Mouse (Mus musculus) B cell, adult (primary cell): Measurements from ENCODE around the gene Ccdc122. TPM values are rescaled to one million over a fixed set of nuclear protein-coding genes. Genes with fewer than 3 reads are reported as not detected.

ENCODE experiments used
- total RNA-seq: library from RNA; stranded (reverse); gene quantifications from 4 replicates; pipeline ENCODE4 v1.2.4, GENCODE M21; 2023; ENCODE audit not compliant: inconsistent age

Gene Ccdc122
- total RNA-seq: 0.67 to 1.9 TPM (median 1.2 TPM) in 4 replicates

DNA sequence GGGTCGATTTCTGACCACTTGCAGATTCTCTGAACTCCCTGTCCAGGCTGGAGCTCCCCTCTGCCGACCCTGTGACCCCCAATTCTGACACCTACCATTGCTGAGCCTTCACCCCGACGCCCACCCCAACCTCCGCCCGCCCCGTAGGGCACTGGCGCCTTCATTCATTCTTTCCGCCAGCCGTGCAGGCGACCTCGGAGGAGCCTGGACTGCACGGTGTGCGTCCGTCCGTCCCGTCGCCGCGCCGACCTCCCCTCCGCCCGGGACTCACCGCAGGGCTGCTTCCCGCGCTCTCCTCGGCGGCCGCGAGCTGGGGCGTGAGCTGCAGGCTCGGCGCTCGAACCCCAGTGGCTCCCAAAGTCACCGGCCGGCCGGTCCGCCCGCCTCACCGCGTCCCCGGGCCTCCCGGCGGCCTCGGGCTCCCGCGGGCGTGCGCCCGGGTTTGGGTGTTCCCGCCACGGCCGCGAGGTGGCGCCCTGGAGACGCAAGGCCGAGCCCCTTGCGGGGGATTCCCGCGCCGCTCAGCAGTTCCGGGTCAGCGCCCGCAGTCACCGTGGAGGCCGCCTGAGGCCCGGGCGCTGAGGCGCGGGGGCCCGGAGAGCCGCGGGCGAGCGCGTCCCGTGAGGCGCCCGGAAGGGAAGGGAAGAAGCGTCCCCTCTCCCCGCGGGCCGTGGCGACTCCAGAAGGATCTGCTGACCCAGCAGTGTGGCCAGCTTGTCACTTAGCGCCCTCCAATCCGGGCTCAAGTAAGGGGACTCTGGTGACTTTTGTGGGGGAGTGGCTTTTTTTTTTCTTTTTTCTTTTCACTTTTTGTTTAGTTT is at the start of gene Ccdc122, which contains the start of gene Lacc1:
TSS of gene Ccdc122 (plus strand) at position 547 of the 821 bp plus-strand sequence.
TSS of gene Lacc1 (minus strand) at position 679 of the 821 bp plus-strand sequence.

DNA sequence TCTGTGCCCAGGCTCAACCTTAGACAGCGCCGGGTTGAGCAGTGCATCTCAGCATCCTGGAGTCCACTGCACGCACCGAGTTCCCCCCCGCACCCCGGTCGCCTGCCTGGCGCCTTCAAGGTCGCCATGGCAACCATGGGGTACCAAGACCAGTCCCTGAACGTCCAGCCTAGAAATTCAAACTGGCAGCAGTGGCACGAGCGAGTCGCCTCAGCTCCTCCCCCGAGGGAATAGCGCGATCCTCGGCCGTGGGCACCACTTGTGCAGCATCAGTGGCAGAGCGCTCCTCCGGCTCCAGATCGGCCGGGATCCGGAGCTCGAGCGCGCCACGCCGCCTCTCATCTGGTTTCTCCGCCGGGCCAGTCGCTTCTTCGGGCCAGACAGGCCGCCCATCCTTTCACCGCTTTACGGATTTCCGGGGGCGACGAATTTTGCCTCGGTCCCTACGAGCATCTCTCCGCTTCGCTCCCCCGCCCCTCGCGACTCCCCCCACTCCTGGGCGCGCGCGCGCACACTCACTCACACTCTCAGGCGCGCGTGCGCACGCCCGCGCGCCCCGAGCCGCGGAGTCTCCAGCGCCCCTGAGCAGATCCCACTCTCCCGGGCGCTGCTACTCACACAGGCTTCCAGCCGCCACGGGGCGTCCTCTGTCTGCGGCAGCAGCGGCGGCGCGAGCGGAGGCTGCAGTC is 119.8 kb downstream of the Ccdc122 start, which contains the start of gene Enox1:
TSS of gene Enox1 (plus strand) at position 542 of the 689 bp plus-strand sequence.

Other genes with a start within 250 kb of the Ccdc122 start
- gene Lacc1, start 132 bp downstream of the Ccdc122 start, total RNA-seq: 6.7 to 8.7 TPM (median 7.7 TPM) in 4 replicates
- 0.22 to 0.35 TPM in 2 of 4 replicates, not detected in the others for gene Enox1, start 120.0 kb downstream of the Ccdc122 start, total RNA-seq